Mouse (Mus musculus): Measurements from ENCODE around the gene Gm20481.

GRCm38 (mm10) chr17:34978239-34978638 lies 8.5 kb downstream of the Gm20481 start:
- TF ChIP-seq CTCF (IDR thresholded peaks at IDR 0.05; ENCODE audit: borderline replicate concordance, control insufficient read depth, extremely low read depth, insufficient read depth, low read length, poor library complexity) (no peak), POLR2A (IDR thresholded peaks at IDR 0.05; ENCODE audit: control insufficient read depth, extremely low read depth, insufficient read depth, low read length, poor library complexity) (no peak)

All from thymus, adult 2 months (tissue).